Mouse (Mus musculus) intestine, embryonic 14.5 days (tissue): ENCODE measurements around the gene Svop. TPM values are rescaled to one million over a fixed set of nuclear protein-coding genes. Genes with fewer than 3 reads are reported as not detected.
A peak's percentile ranks its signal among the peaks of the same experiment; 100 is the strongest.

ENCODE experiments used
- ATAC-seq: fragments of 200-750 bp; cut with Nextera tagmentation; replicated peaks from 2 replicates; pipeline ENCODE4 v1.8.0; 2017; ENCODE audit warnings: low read depth, moderate number of reproducible peaks, moderate TSS enrichment, moderate library complexity; ENCODE audit not compliant: low FRiP score, low TSS enrichment
- DNase-seq: peaks from one replicate; pipeline ENCODE4 v3.0.0-alpha.2; 2018; ENCODE audit warnings: low spot score
- H3K27ac ChIP-seq: fragments of 300-500 bp; sonication (generic); 2 replicates; pipeline ENCODE4 v1.5.1; 2014; ENCODE audit warnings: low read depth, mild to moderate bottlenecking, control low read depth
- H3K27me3 ChIP-seq: fragments of 300-500 bp; sonication (generic); replicated peaks from 2 replicates; pipeline ENCODE4 v1.6.1; 2014; ENCODE audit warnings: low read length, control low read depth; ENCODE audit not compliant: control insufficient read depth, insufficient read depth
- H3K36me3 ChIP-seq: fragments of 300-500 bp; sonication (generic); 2 replicates; pipeline ENCODE4 v1.6.1; 2014; ENCODE audit warnings: low read length, control low read depth; ENCODE audit not compliant: control insufficient read depth, insufficient read depth
- H3K4me1 ChIP-seq: fragments of 300-500 bp; sonication (generic); replicated peaks from 2 replicates; pipeline ENCODE4 v1.6.1; 2014; ENCODE audit warnings: low read length, control low read depth, mixed read lengths; ENCODE audit not compliant: control insufficient read depth, insufficient read depth
- H3K4me2 ChIP-seq: fragments of 300-500 bp; sonication (generic); 2 replicates; pipeline ENCODE4 v1.6.1; 2014; ENCODE audit warnings: low read length
- H3K4me3 ChIP-seq: fragments of 300-500 bp; sonication (generic); 2 replicates; pipeline ENCODE4 v1.5.1; 2014; ENCODE audit warnings: low read depth, low read length, control low read depth, mixed read lengths
- H3K9ac ChIP-seq: fragments of 300-500 bp; sonication (generic); 2 replicates; pipeline ENCODE4 v1.6.1; 2014; ENCODE audit warnings: mild to moderate bottlenecking, low read length
- H3K9me3 ChIP-seq: fragments of 300-500 bp; sonication (generic); 2 replicates; pipeline ENCODE4 v1.6.1; 2016; ENCODE audit warnings: low read length, control low read depth; ENCODE audit not compliant: control insufficient read depth
- whole genome bisulfite sequencing: fragments of 180-500 bp; shearing (Covaris S2); extraction: QIAGEN DNeasy Blood & Tissue Kit; methylation state at CpG from one replicate; pipeline ENCODE4 v1.1.7; 2014; 5-methylcytosine and 5-hydroxymethylcytosine counted together
- polyA plus RNA-seq: library from polyadenylated mRNA; unstranded; fragments of >200 nt; fragmentation: Nextera tagmentation; extraction: Ambion mirVana; gene quantifications from 2 replicates; pipeline ENCODE4 v1.2.1, GENCODE M21; 2014

The Svop gene
- polyA plus RNA-seq, 1 experiment from 2014 or later, result 3.1 TPM

GRCm38 (mm10) chr5:114130698-114131520 is 39.5 kb upstream of the Svop start:
- H3K27ac ChIP-seq, result peak overlapping the region; percentile 77
- under 1% methylated on average over 87 of the region's 87 CpGs for WGBS
- H3K27me3 ChIP-seq, result no peaks in the 10 kb centered on the region
- H3K9ac ChIP-seq, result peak overlapping the region; percentile 64
- DNase-seq (peak; percentile 98), ATAC-seq (peak; percentile 99)
- no peaks in the 10 kb centered on the region for H3K9me3 ChIP-seq
- peaks cover 23% of the 10 kb centered on the region for H3K4me1 ChIP-seq
- peak overlapping the region; percentile 95 for H3K4me2 ChIP-seq
- H3K36me3 ChIP-seq, result no peaks in the 10 kb centered on the region
- H3K4me3 ChIP-seq, result peak overlapping the region; percentile 90

- Histone ChIP-seq H3K27me3 (no peaks in the 10 kb centered on the region), H3K9ac (peak within 1 kb of the TSS; percentile 64), H3K36me3 (0 out of 2 replicates have a peak, but pooled peaks cover 2% of the 10 kb centered on the region), H3K4me1 (peaks cover 23% of the 10 kb centered on the region), H3K27ac (peak within 1 kb of the TSS; percentile 77), H3K9me3 (no peaks in the 10 kb centered on the region), H3K4me3 (peak within 1 kb of the TSS; percentile 90), H3K4me2 (peak within 1 kb of the TSS; percentile 95)
- no peak for DNase-seq
- peak; percentile 44 for ATAC-seq
- 2% methylated on average over 28 of the region's 29 CpGs for WGBS
Measured at GRCm38 (mm10) chr5:114130211-114130605, 38.8 kb upstream of the Svop start, which contains the start of gene Ung. Gene Ung, plus strand, starts transcription at chr5:114130386.

GRCm38 (mm10) chr5:114129550-114130210 is 38.3 kb upstream of the Svop start:
- H3K27ac ChIP-seq, result no peak overlapping the region
- H3K4me3 ChIP-seq, result peak overlapping the region; percentile 90
- H3K9ac ChIP-seq, result no peak overlapping the region
- peak overlapping the region; percentile 95 for H3K4me2 ChIP-seq
- DNase-seq (no peak), ATAC-seq (no peak)
- no peaks in the 10 kb centered on the region for H3K9me3 ChIP-seq
- H3K36me3 ChIP-seq, result 0 out of 2 replicates have a peak, but pooled peaks cover 6% of the 10 kb centered on the region
- 77% methylated on average over 15 of the region's 15 CpGs for WGBS
- no peaks in the 10 kb centered on the region for H3K27me3 ChIP-seq
- H3K4me1 ChIP-seq, result peaks cover 23% of the 10 kb centered on the region

- Histone ChIP-seq H3K4me3 (peak within 1 kb of the TSS; percentile 44), H3K4me2 (peak within 1 kb of the TSS; percentile 64), H3K27ac (peak within 1 kb of the TSS; percentile 78), H3K27me3 (no peaks in the 10 kb centered on the region), H3K9ac (peak within 1 kb of the TSS; percentile 39), H3K36me3 (peaks cover 14% of the 10 kb centered on the region), H3K9me3 (no peaks in the 10 kb centered on the region), H3K4me1 (peaks cover 12% of the 10 kb centered on the region)
- under 1% methylated on average over 69 of the region's 69 CpGs for WGBS
- DNase-seq (peak; percentile 99), ATAC-seq (peak; percentile 33)
Measured at GRCm38 (mm10) chr5:114127374-114128349, 36.3 kb upstream of the Svop start, which contains the start of gene Alkbh2. Gene Alkbh2, minus strand, starts transcription at chr5:114128218.

GRCm38 (mm10) chr5:114126499-114127244 is 35.3 kb upstream of the Svop start:
- Histone ChIP-seq H3K4me3 (peak overlapping the region; percentile 44; the same call in 1 of the 2 replicates), H3K27me3 (no peaks in the 10 kb centered on the region), H3K27ac (peak overlapping the region; percentile 78), H3K4me1 (peaks cover 4% of the 10 kb centered on the region), H3K9ac (no peak overlapping the region), H3K36me3 (peaks cover 23% of the 10 kb centered on the region), H3K4me2 (peak overlapping the region; percentile 64), H3K9me3 (no peaks in the 10 kb centered on the region)
- no peak for ATAC-seq
- DNase-seq, result no peak
- WGBS, result 88% methylated on average over 7 of the region's 7 CpGs

- Histone ChIP-seq H3K4me1 (no peaks in the 10 kb centered on the region), H3K36me3 (peaks cover 30% of the 10 kb centered on the region), H3K27me3 (no peaks in the 10 kb centered on the region), H3K4me2 (no peak overlapping the region), H3K4me3 (no peak overlapping the region), H3K9ac (no peak overlapping the region), H3K9me3 (no peaks in the 10 kb centered on the region), H3K27ac (no peak overlapping the region)
- WGBS, result 92% methylated on average over 3 of the region's 3 CpGs
- DNase-seq (no peak), ATAC-seq (no peak)
Measured at GRCm38 (mm10) chr5:114126008-114126407, 34.6 kb upstream of the Svop start.

- Histone ChIP-seq H3K9ac (no peak overlapping the region), H3K4me1 (no peaks in the 10 kb centered on the region), H3K27me3 (no peaks in the 10 kb centered on the region), H3K4me3 (no peak overlapping the region), H3K9me3 (no peaks in the 10 kb centered on the region), H3K4me2 (no peak overlapping the region), H3K36me3 (peaks cover 65% of the 10 kb centered on the region), H3K27ac (no peak overlapping the region)
- 76% methylated on average over 4 of the region's 4 CpGs for WGBS
- no peak for DNase-seq
- no peak for ATAC-seq
Measured at GRCm38 (mm10) chr5:114119806-114120205, 28.4 kb upstream of the Svop start.
